Mouse (Mus musculus) G1E (cell line): Measurements from ENCODE around the gene Slc35a1.

ENCODE experiments used
- CTCF ChIP-seq: IDR thresholded peaks from 2 replicates; pipeline ENCODE4 v1.5.1; 2012; ENCODE audit warnings: low read depth, low read length, inconsistent platforms, mixed read lengths
- GATA1 ChIP-seq: IDR thresholded peaks from 2 replicates; pipeline ENCODE4 v1.6.1; 2012; ENCODE audit warnings: borderline replicate concordance, low read length, inconsistent platforms, mixed read lengths

DNA sequence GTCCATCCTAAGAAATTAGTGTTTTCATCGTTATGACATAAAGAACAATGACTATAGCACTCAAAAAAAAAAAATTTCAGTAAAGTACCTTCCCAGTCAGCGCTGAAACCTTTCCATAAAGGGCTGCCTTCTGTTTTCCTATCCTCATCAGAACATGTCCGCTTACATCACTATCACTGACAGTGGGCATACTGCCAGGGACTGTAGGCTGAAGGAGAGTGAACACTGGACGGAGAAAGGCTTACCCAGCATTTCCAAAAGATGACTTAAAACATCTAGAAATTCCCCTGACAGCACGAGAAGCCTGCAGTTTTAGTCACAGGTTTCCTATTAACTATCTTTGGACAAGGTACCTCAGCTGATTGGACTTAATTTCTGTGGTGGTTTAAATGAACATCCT, 13.5 kb downstream of the Slc35a1 start:
- TF ChIP-seq CTCF (no peak), GATA1 (no peak)
